Mouse (Mus musculus): ENCODE data around the gene Trpc5. TPM values are rescaled to one million over a fixed set of nuclear protein-coding genes. Genes with fewer than 3 reads are reported as not detected.

Trpc5 gene
- polyA plus RNA-seq, 1 experiment from 2014 or later: not detected

- no peak overlapping the region for H3K4me2 ChIP-seq (ENCODE audit: low read depth, low read length)
- no peaks in the 10 kb centered on the region for H3K27me3 ChIP-seq (ENCODE audit: control insufficient read depth, insufficient read depth, low read depth, low read length)
- no peak overlapping the region for H3K27ac ChIP-seq (ENCODE audit: low read length)
- 46% methylated on average over 4 of the region's 4 CpGs for WGBS
- H3K4me3 ChIP-seq (ENCODE audit: low read length): no peak overlapping the region
- H3K4me1 ChIP-seq (replicated peaks; ENCODE audit: control insufficient read depth, insufficient read depth, low read length): no peaks in the 10 kb centered on the region
- H3K9me3 ChIP-seq (ENCODE audit: control insufficient read depth, low read length): no peaks in the 10 kb centered on the region
- no peak for ATAC-seq (ENCODE audit: low read depth)
- no peaks in the 10 kb centered on the region for H3K36me3 ChIP-seq (ENCODE audit: control insufficient read depth, insufficient read depth, low read length)
- no peak overlapping the region for H3K9ac ChIP-seq (ENCODE audit: low read length)
Measured at GRCm38 (mm10) chrX:144612753-144613152, 75.2 kb downstream of the Trpc5 start.

- Histone ChIP-seq H3K27me3 (ENCODE audit: control insufficient read depth, insufficient read depth, low read depth, low read length) (no peaks in the 10 kb centered on the region), H3K4me2 (ENCODE audit: low read depth, low read length) (no peak overlapping the region), H3K9ac (ENCODE audit: low read length) (no peak overlapping the region), H3K4me1 (replicated peaks; ENCODE audit: control insufficient read depth, insufficient read depth, low read length) (no peaks in the 10 kb centered on the region), H3K4me3 (ENCODE audit: low read length) (no peak overlapping the region), H3K27ac (ENCODE audit: low read length) (no peak overlapping the region), H3K9me3 (ENCODE audit: control insufficient read depth, low read length) (no peaks in the 10 kb centered on the region), H3K36me3 (ENCODE audit: control insufficient read depth, insufficient read depth, low read length) (no peaks in the 10 kb centered on the region)
- WGBS: 14% methylated on average over 1 of the region's 1 CpGs
- no peak for ATAC-seq (ENCODE audit: low read depth)
Measured at GRCm38 (mm10) chrX:144536431-144536830, 151.5 kb downstream of the Trpc5 start.

GRCm38 (mm10) chrX:144526042-144526441, 161.9 kb downstream of the Trpc5 start:
- Histone ChIP-seq H3K4me2 (ENCODE audit: low read depth, low read length) (no peak overlapping the region), H3K9ac (ENCODE audit: low read length) (no peak overlapping the region), H3K36me3 (ENCODE audit: control insufficient read depth, insufficient read depth, low read length) (no peaks in the 10 kb centered on the region), H3K4me3 (ENCODE audit: low read length) (no peak overlapping the region), H3K9me3 (ENCODE audit: control insufficient read depth, low read length) (no peaks in the 10 kb centered on the region), H3K27ac (ENCODE audit: low read length) (no peak overlapping the region), H3K4me1 (replicated peaks; ENCODE audit: control insufficient read depth, insufficient read depth, low read length) (no peaks in the 10 kb centered on the region), H3K27me3 (ENCODE audit: control insufficient read depth, insufficient read depth, low read depth, low read length) (no peaks in the 10 kb centered on the region)
- WGBS: 50% methylated on average over 7 of the region's 7 CpGs
- ATAC-seq (ENCODE audit: low read depth): 0 out of 2 replicates have a peak, but pooled peaks have one; percentile 41

- H3K9me3 ChIP-seq (ENCODE audit: control insufficient read depth, low read length): no peaks in the 10 kb centered on the region
- H3K27me3 ChIP-seq (ENCODE audit: control insufficient read depth, insufficient read depth, low read depth, low read length): no peaks in the 10 kb centered on the region
- ATAC-seq (ENCODE audit: low read depth): no peak
- H3K4me2 ChIP-seq (ENCODE audit: low read depth, low read length): no peak overlapping the region
- H3K4me1 ChIP-seq (replicated peaks; ENCODE audit: control insufficient read depth, insufficient read depth, low read length): no peaks in the 10 kb centered on the region
- no peak overlapping the region for H3K9ac ChIP-seq (ENCODE audit: low read length)
- H3K27ac ChIP-seq (ENCODE audit: low read length): no peak overlapping the region
- 76% methylated on average over 5 of the region's 5 CpGs for WGBS
- no peaks in the 10 kb centered on the region for H3K36me3 ChIP-seq (ENCODE audit: control insufficient read depth, insufficient read depth, low read length)
- H3K4me3 ChIP-seq (ENCODE audit: low read length): no peak overlapping the region
Measured at GRCm38 (mm10) chrX:144523239-144523638, 164.7 kb downstream of the Trpc5 start.

GRCm38 (mm10) chrX:144491394-144491793, 196.6 kb downstream of the Trpc5 start:
- Histone ChIP-seq H3K9ac (ENCODE audit: low read length) (no peak overlapping the region), H3K4me3 (ENCODE audit: low read length) (no peak overlapping the region), H3K4me2 (ENCODE audit: low read depth, low read length) (no peak overlapping the region), H3K27me3 (ENCODE audit: control insufficient read depth, insufficient read depth, low read depth, low read length) (no peaks in the 10 kb centered on the region; the same call in 1 of the 2 replicates), H3K4me1 (replicated peaks; ENCODE audit: control insufficient read depth, insufficient read depth, low read length) (no peaks in the 10 kb centered on the region), H3K36me3 (ENCODE audit: control insufficient read depth, insufficient read depth, low read length) (no peaks in the 10 kb centered on the region), H3K9me3 (ENCODE audit: control insufficient read depth, low read length) (no peaks in the 10 kb centered on the region), H3K27ac (ENCODE audit: low read length) (no peak overlapping the region)
- ATAC-seq (ENCODE audit: low read depth): no peak
- WGBS: 50% methylated on average over 1 of the region's 1 CpGs

GRCm38 (mm10) chrX:144464416-144464815, 223.6 kb downstream of the Trpc5 start:
- Histone ChIP-seq H3K4me3 (ENCODE audit: low read length) (no peak overlapping the region), H3K9me3 (ENCODE audit: control insufficient read depth, low read length) (no peaks in the 10 kb centered on the region), H3K27ac (ENCODE audit: low read length) (no peak overlapping the region), H3K36me3 (ENCODE audit: control insufficient read depth, insufficient read depth, low read length) (no peaks in the 10 kb centered on the region), H3K4me1 (replicated peaks; ENCODE audit: control insufficient read depth, insufficient read depth, low read length) (no peaks in the 10 kb centered on the region), H3K9ac (ENCODE audit: low read length) (no peak overlapping the region), H3K4me2 (ENCODE audit: low read depth, low read length) (no peak overlapping the region), H3K27me3 (ENCODE audit: control insufficient read depth, insufficient read depth, low read depth, low read length) (no peaks in the 10 kb centered on the region)
- ATAC-seq (ENCODE audit: low read depth): no peak
- WGBS: 89% methylated on average over 2 of the region's 2 CpGs

- no peaks in the 10 kb centered on the region for H3K27me3 ChIP-seq (ENCODE audit: control insufficient read depth, insufficient read depth, low read depth, low read length)
- no peaks in the 10 kb centered on the region for H3K9me3 ChIP-seq (ENCODE audit: control insufficient read depth, low read length)
- WGBS: 67% methylated on average over 5 of the region's 5 CpGs
- H3K4me3 ChIP-seq (ENCODE audit: low read length): no peak within 1 kb of the TSS
- no peaks in the 10 kb centered on the region for H3K36me3 ChIP-seq (ENCODE audit: control insufficient read depth, insufficient read depth, low read length)
- no peak for ATAC-seq (ENCODE audit: low read depth)
- no peak within 1 kb of the TSS for H3K9ac ChIP-seq (ENCODE audit: low read length)
- H3K4me2 ChIP-seq (ENCODE audit: low read depth, low read length): no peak within 1 kb of the TSS
- no peaks in the 10 kb centered on the region for H3K4me1 ChIP-seq (replicated peaks; ENCODE audit: control insufficient read depth, insufficient read depth, low read length)
- H3K27ac ChIP-seq (ENCODE audit: low read length): no peak within 1 kb of the TSS
Measured at GRCm38 (mm10) chrX:144456281-144456680, 231.7 kb downstream of the Trpc5 start, which contains the start of gene Trpc5os. Gene Trpc5os, plus strand, starts transcription at chrX:144456581.

- Histone ChIP-seq H3K9ac (ENCODE audit: low read length) (no peak overlapping the region), H3K4me3 (ENCODE audit: low read length) (no peak overlapping the region), H3K27ac (ENCODE audit: low read length) (no peak overlapping the region), H3K4me2 (ENCODE audit: low read depth, low read length) (no peak overlapping the region), H3K4me1 (replicated peaks; ENCODE audit: control insufficient read depth, insufficient read depth, low read length) (no peaks in the 10 kb centered on the region), H3K9me3 (ENCODE audit: control insufficient read depth, low read length) (no peaks in the 10 kb centered on the region), H3K36me3 (ENCODE audit: control insufficient read depth, insufficient read depth, low read length) (no peaks in the 10 kb centered on the region), H3K27me3 (ENCODE audit: control insufficient read depth, insufficient read depth, low read depth, low read length) (no peaks in the 10 kb centered on the region)
- WGBS: 69% methylated on average over 3 of the region's 3 CpGs
- ATAC-seq (ENCODE audit: low read depth): no peak
Measured at GRCm38 (mm10) chrX:144423848-144424247, 264.1 kb downstream of the Trpc5 start.

- WGBS: 89% methylated on average over 1 of the region's 1 CpGs
- Histone ChIP-seq H3K4me2 (ENCODE audit: low read depth, low read length) (no peak overlapping the region), H3K4me1 (replicated peaks; ENCODE audit: control insufficient read depth, insufficient read depth, low read length) (no peaks in the 10 kb centered on the region), H3K9ac (ENCODE audit: low read length) (no peak overlapping the region), H3K9me3 (ENCODE audit: control insufficient read depth, low read length) (no peaks in the 10 kb centered on the region), H3K4me3 (ENCODE audit: low read length) (no peak overlapping the region), H3K27ac (ENCODE audit: low read length) (no peak overlapping the region), H3K27me3 (ENCODE audit: control insufficient read depth, insufficient read depth, low read depth, low read length) (no peaks in the 10 kb centered on the region), H3K36me3 (ENCODE audit: control insufficient read depth, insufficient read depth, low read length) (no peaks in the 10 kb centered on the region)
- ATAC-seq (ENCODE audit: low read depth): no peak
Measured at GRCm38 (mm10) chrX:144421091-144421490, 266.9 kb downstream of the Trpc5 start.

- Histone ChIP-seq H3K9me3 (ENCODE audit: control insufficient read depth, low read length) (no peaks in the 10 kb centered on the region), H3K4me3 (ENCODE audit: low read length) (no peak overlapping the region), H3K4me1 (replicated peaks; ENCODE audit: control insufficient read depth, insufficient read depth, low read length) (no peaks in the 10 kb centered on the region), H3K36me3 (ENCODE audit: control insufficient read depth, insufficient read depth, low read length) (no peaks in the 10 kb centered on the region), H3K9ac (ENCODE audit: low read length) (no peak overlapping the region), H3K27me3 (ENCODE audit: control insufficient read depth, insufficient read depth, low read depth, low read length) (no peaks in the 10 kb centered on the region), H3K27ac (ENCODE audit: low read length) (no peak overlapping the region), H3K4me2 (ENCODE audit: low read depth, low read length) (no peak overlapping the region)
- no peak for ATAC-seq (ENCODE audit: low read depth)
- WGBS: 48% methylated on average over 1 of the region's 1 CpGs
Measured at GRCm38 (mm10) chrX:144420259-144420658, 267.7 kb downstream of the Trpc5 start.
